Mouse (Mus musculus) kidney, postnatal 0 days (tissue): ENCODE measurements at regions not wholly inside any gene's neighbourhood (a gene's known extent, or its start where the extent isn't known, plus 50 kb on each side); places are given as distances from the start of the nearest gene placed in this dataset.
A peak's percentile ranks its signal among the peaks of the same experiment; 100 is the strongest.

Experiments
- ATAC-seq: fragments of 200-750 bp; cut with Nextera tagmentation; replicated peaks from 2 replicates; pipeline ENCODE4 v1.8.0; 2017; ENCODE audit warnings: low read depth, moderate number of reproducible peaks, moderate TSS enrichment, moderate library complexity; ENCODE audit not compliant: low FRiP score
- DNase-seq: peaks from one replicate; pipeline ENCODE4 v3.0.0-alpha.2; 2016; ENCODE audit warnings: low spot score
- H3K27ac ChIP-seq: fragments of 300-500 bp; sonication (generic); 2 replicates; pipeline ENCODE4 v1.5.1; 2014; ENCODE audit warnings: mild to moderate bottlenecking
- H3K27me3 ChIP-seq: fragments of 300-500 bp; sonication (generic); 2 replicates; pipeline ENCODE4 v1.6.1; 2014; ENCODE audit warnings: low read length, mixed read lengths; ENCODE audit not compliant: insufficient read depth
- H3K36me3 ChIP-seq: fragments of 300-500 bp; sonication (generic); 2 replicates; pipeline ENCODE4 v1.6.1; 2014; ENCODE audit warnings: low read length, mixed read lengths; ENCODE audit not compliant: insufficient read depth
- H3K4me1 ChIP-seq: fragments of 300-500 bp; sonication (generic); replicated peaks from 2 replicates; pipeline ENCODE4 v1.6.1; 2014; ENCODE audit warnings: antibody characterized with exemption, low read length, mixed read lengths; ENCODE audit not compliant: insufficient read depth
- H3K4me2 ChIP-seq: fragments of 300-500 bp; sonication (generic); 2 replicates; pipeline ENCODE4 v1.6.1; 2014; ENCODE audit warnings: mild to moderate bottlenecking, low read length, moderate library complexity, mixed read lengths
- H3K4me3 ChIP-seq: fragments of 300-500 bp; sonication (generic); replicated peaks from 2 replicates; pipeline ENCODE4 v1.5.1; 2014; ENCODE audit warnings: low read depth, low read length
- H3K9ac ChIP-seq: fragments of 300-500 bp; sonication (generic); 2 replicates; pipeline ENCODE4 v1.6.1; 2014; ENCODE audit warnings: low read depth, low read length
- H3K9me3 ChIP-seq: fragments of 300-500 bp; sonication (generic); replicated peaks from 2 replicates; pipeline ENCODE4 v1.6.1; 2016; ENCODE audit warnings: low read length, inconsistent platforms, mixed read lengths
- CTCF ChIP-seq: IDR thresholded peaks from 2 replicates; pipeline ENCODE4 v1.5.1; 2016; ENCODE audit warnings: antibody characterized with exemption, low read depth, mild to moderate bottlenecking, moderate library complexity
- WGBS: fragments of 180-500 bp; shearing (Covaris S2); extraction: QIAGEN DNeasy Blood & Tissue Kit; methylation state at CpG from one replicate; pipeline ENCODE4 v1.1.7; 2014; 5-methylcytosine and 5-hydroxymethylcytosine counted together

DNA sequence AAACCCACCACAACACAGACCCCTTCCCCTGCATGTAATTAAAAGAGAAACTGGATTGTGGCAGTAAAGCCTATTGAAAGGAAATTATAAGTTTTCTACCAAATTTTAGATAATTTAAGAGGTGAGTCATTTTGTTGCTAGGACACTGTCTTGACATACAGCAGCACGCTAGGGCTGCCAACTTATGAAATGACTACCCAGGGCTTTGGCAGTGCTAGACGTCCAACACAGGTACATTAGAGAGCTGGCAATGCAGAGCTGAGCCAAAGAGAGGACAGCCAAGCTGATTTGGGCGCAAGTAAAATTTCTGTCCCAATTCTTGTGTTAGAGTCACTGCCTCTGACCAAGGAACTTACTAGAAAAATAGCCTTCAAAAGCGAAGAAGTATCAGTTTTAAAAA, 712.4 kb downstream of the Mecom start:
- H3K4me3 ChIP-seq, result no peak overlapping the region
- H3K27ac ChIP-seq, result no peak overlapping the region
- no peaks in the 10 kb centered on the region for H3K9me3 ChIP-seq
- H3K27me3 ChIP-seq, result no peaks in the 10 kb centered on the region
- H3K4me2 ChIP-seq, result no peak overlapping the region
- 77% methylated on average over 4 of the region's 4 CpGs for WGBS
- H3K9ac ChIP-seq, result no peak overlapping the region
- no peak for ATAC-seq
- H3K4me1 ChIP-seq, result no peaks in the 10 kb centered on the region
- TF ChIP-seq CTCF, result no peak
- no peaks in the 10 kb centered on the region for H3K36me3 ChIP-seq
- DNase-seq, result no peak

DNA sequence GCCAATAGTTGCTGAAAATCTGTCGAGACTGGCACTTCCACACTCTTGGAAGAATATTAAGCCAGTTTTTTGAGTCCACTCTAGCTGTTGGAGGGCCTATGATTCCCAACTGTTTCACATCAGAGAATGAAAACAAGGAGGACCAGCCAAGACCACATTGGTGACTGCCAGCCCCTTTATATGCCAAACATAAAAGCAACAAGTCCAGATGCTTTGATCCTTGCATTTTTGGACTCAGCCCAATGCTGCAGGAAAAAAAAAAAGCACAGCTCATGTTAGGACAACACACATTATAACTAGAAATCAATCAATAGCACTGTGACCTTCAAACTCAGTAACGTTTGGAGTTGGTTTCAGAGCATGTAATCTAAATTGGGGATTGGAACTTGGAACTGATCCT, 712.9 kb downstream of the Mecom start:
- Histone ChIP-seq H3K27me3 (no peaks in the 10 kb centered on the region), H3K4me3 (no peak overlapping the region), H3K9me3 (no peaks in the 10 kb centered on the region), H3K4me2 (no peak overlapping the region), H3K9ac (no peak overlapping the region), H3K4me1 (no peaks in the 10 kb centered on the region), H3K27ac (no peak overlapping the region), H3K36me3 (no peaks in the 10 kb centered on the region)
- 50% methylated on average over 2 of the region's 2 CpGs for WGBS
- TF ChIP-seq CTCF, result no peak
- DNase-seq (no peak), ATAC-seq (no peak)

DNA sequence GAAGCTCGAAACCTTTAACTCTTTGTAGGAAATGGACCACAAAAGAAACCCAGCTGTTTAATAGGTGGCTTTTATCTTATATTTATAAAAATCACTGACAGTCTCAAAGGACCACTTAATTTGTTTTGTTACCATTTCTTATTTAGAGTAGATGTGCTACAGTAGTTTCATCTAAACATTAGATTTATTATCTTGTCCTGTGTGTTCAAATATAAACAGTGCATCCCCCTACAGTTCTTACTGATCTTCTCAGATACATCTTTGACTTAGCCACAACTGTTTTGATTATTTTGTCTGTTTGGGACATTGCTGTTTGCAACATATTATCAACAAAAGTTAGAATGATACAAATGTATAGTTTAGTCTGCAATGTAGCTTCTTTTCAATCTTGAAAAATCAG, 716.5 kb downstream of the Mecom start:
- Histone ChIP-seq H3K4me1 (no peaks in the 10 kb centered on the region), H3K27ac (no peak overlapping the region), H3K36me3 (no peaks in the 10 kb centered on the region), H3K4me2 (no peak overlapping the region), H3K4me3 (no peak overlapping the region), H3K9ac (no peak overlapping the region), H3K9me3 (no peaks in the 10 kb centered on the region), H3K27me3 (no peaks in the 10 kb centered on the region)
- ATAC-seq (no peak), DNase-seq (no peak)
- WGBS, result 74% methylated on average over 1 of the region's 1 CpGs
- no peak for TF ChIP-seq CTCF

DNA sequence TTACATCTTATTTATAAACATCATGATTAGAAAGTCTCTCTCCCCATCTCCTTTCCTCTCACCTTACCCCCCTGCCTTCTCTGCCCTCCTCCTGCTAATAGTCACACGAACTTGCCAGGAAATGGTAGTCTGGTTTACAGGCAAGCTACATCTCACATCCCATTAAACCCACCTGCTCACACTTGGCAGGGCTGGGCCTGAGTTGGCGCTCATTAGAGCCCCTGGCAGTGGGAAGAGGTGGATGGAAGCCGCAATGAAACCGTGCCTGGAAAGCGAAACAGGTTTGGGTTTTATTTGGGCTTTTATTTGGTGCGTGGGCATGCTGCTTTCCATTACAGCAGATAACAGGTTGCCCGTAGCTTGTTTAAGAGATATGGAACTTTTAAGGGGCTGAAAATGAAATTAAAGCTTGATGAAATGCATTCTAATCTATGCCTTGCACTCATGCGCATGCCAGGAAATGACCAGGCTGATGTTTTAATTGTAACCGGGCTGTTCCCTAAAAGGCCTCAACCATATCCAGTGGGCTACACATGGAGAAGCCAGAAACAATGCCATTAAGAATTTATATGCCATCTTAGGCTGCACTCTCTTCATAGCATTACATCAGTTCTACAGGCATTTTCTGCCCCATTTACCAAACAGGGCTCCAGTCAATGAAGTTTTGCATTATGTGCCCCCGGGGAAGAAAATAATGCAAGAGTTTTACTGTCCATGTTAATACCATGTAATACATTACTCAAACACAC, 725.0 kb downstream of the Mecom start:
- no peak overlapping the region for H3K4me2 ChIP-seq
- DNase-seq, result no peak
- H3K9ac ChIP-seq, result no peak overlapping the region
- H3K9me3 ChIP-seq, result no peaks in the 10 kb centered on the region
- no peaks in the 10 kb centered on the region for H3K27me3 ChIP-seq
- 67% methylated on average over 10 of the region's 10 CpGs for WGBS
- no peaks in the 10 kb centered on the region for H3K36me3 ChIP-seq
- no peak overlapping the region for H3K27ac ChIP-seq
- no peaks in the 10 kb centered on the region for H3K4me1 ChIP-seq
- no peak overlapping the region for H3K4me3 ChIP-seq
- no peak for ATAC-seq
- no peak for TF ChIP-seq CTCF

DNA sequence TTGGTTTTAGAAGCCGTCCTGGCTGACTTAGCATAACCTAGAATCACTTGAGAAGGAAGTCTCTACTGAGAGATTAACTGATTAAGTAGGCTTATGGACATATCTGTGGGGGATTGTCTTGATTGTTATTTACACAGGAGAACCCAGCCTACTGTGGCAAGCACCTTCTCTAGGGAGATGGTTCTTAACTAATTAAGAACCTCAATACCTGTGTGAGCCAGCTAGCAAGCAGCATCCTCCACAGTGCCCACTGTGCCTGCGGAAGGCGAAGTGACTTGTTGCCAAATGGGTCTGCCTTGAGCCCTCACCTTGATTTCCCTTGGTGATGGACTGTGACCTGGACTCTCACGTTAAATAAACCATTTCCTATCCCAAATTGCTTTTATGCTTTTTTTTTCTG, 730.8 kb downstream of the Mecom start:
- Histone ChIP-seq H3K27me3 (no peaks in the 10 kb centered on the region), H3K27ac (no peak overlapping the region), H3K9me3 (no peaks in the 10 kb centered on the region), H3K4me1 (0 out of 2 replicates have a peak, but pooled peaks cover 2% of the 10 kb centered on the region), H3K4me2 (no peak overlapping the region), H3K36me3 (no peaks in the 10 kb centered on the region), H3K9ac (no peak overlapping the region), H3K4me3 (no peak overlapping the region)
- ATAC-seq, result no peak
- no peak for TF ChIP-seq CTCF
- 86% methylated on average over 4 of the region's 4 CpGs for WGBS
- DNase-seq, result no peak

DNA sequence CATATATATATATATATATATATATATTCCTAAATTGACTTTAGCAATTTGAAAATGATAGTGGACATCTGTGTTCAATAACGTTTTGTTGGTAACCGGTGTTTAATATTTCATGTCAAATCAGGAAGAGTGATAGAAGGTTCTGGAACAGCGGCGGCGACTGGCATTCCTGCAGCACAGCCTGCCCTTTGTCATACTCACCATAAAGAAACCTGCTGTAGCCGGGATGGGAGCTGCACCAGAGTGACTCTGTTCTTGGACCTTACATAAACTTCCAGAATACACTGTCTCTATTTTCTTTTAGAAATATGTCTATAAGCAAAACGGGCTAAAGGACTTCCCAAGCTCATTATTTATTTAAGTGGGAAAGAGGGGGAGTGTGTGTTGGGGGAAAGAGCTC, 731.5 kb downstream of the Egfem1 start:
- H3K4me3 ChIP-seq, result no peak overlapping the region
- peak; percentile 10 for DNase-seq

More for the DNA sequence above, 731.5 kb downstream of the Egfem1 start:
- Histone ChIP-seq H3K27me3 (no peaks in the 10 kb centered on the region), H3K4me2 (peak overlapping the region; percentile 37), H3K36me3 (no peaks in the 10 kb centered on the region), H3K9me3 (no peaks in the 10 kb centered on the region), H3K27ac (no peak overlapping the region), H3K4me1 (0 out of 2 replicates have a peak, but pooled peaks cover 2% of the 10 kb centered on the region), H3K9ac (no peak overlapping the region)
- 39% methylated on average over 7 of the region's 7 CpGs for WGBS
- ATAC-seq, result no peak
- no peak for TF ChIP-seq CTCF
